Mouse (Mus musculus) ES-E14 (cell line): ENCODE measurements around the gene Gfod2. TPM values are rescaled to one million over a fixed set of nuclear protein-coding genes. Genes with fewer than 3 reads are reported as not detected.

Experiments
- DNase-seq: peaks from one replicate; pipeline ENCODE4 v3.0.0-alpha.2; 2013; ENCODE audit warnings: low read depth, low spot score
- H3K27ac ChIP-seq: 2 replicates; pipeline ENCODE4 v1.5.1; 2012; ENCODE audit warnings: low read depth, mild to moderate bottlenecking, low read length, moderate library complexity, mixed read lengths; ENCODE audit not compliant: poor library complexity, insufficient read depth, severe bottlenecking
- H3K36me3 ChIP-seq: 2 replicates; pipeline ENCODE4 v1.6.1; 2012; ENCODE audit warnings: mild to moderate bottlenecking, low read length, moderate library complexity, mixed read lengths; ENCODE audit not compliant: control insufficient read depth, poor library complexity, insufficient read depth, severe bottlenecking
- H3K4me1 ChIP-seq, 2 experiments: fragments of 150-350 bp in 1 of 2; sonication (generic) in 1 of 2; 2 replicates each; pipeline ENCODE4 v1.6.1; 2012; ENCODE audit warnings: low read length in 2 of 2, mild to moderate bottlenecking in 1 of 2, mixed read lengths in 1 of 2; ENCODE audit not compliant: control insufficient read depth in 2 of 2, insufficient read depth in 2 of 2, poor library complexity in 1 of 2
- H3K4me3 ChIP-seq, 2 experiments: fragments of 150-350 bp in 1 of 2; sonication (generic) in 1 of 2; 2 replicates each; pipeline ENCODE4 v1.5.1; 2012; ENCODE audit warnings: low read length in 2 of 2, low read depth in 1 of 2, mild to moderate bottlenecking in 1 of 2, mixed read lengths in 1 of 2; ENCODE audit not compliant: insufficient read depth in 1 of 2, poor library complexity in 1 of 2, severe bottlenecking in 1 of 2
- H3K9ac ChIP-seq: 2 replicates; pipeline ENCODE4 v1.6.1; 2012; ENCODE audit warnings: low read depth, mild to moderate bottlenecking, low read length, mixed read lengths; ENCODE audit not compliant: poor library complexity, insufficient read depth, severe bottlenecking
- H3K9me3 ChIP-seq: fragments of 150-350 bp; sonication (generic); 2 replicates; pipeline ENCODE4 v1.6.1; 2012; ENCODE audit warnings: low read depth, mild to moderate bottlenecking, low read length; ENCODE audit not compliant: control insufficient read depth, insufficient read depth
- CHD2 ChIP-seq: IDR thresholded peaks from 2 replicates; pipeline ENCODE4 v1.6.1; 2014; ENCODE audit warnings: mild to moderate bottlenecking, low read depth, low read length, inconsistent platforms
- HCFC1 ChIP-seq: IDR thresholded peaks from 2 replicates; pipeline ENCODE4 v1.6.1; 2012; ENCODE audit warnings: low read length, inconsistent platforms, borderline replicate concordance; ENCODE audit not compliant: insufficient read depth
- MAFK ChIP-seq: IDR thresholded peaks from 2 replicates; pipeline ENCODE4 v1.6.1; 2014; ENCODE audit warnings: mild to moderate bottlenecking, low read depth, low read length, inconsistent platforms; ENCODE audit not compliant: insufficient read depth
- ZC3H11A ChIP-seq: IDR thresholded peaks from 2 replicates; pipeline ENCODE4 v1.6.1; 2012; ENCODE audit warnings: low read depth, mild to moderate bottlenecking, inconsistent platforms, low read length, borderline replicate concordance
- ZNF384 ChIP-seq: IDR thresholded peaks from 2 replicates; pipeline ENCODE4 v1.6.1; 2012; ENCODE audit warnings: low read depth, low read length, inconsistent platforms
- in situ Hi-C, 2 experiments: fragments of 600-800 bp; cut with MboI; formaldehyde crosslinking; loops; one replicate each; pipeline ENCODE4 v1.15.1; 2025; ENCODE audit warnings: low sequenced_read_pairs in 2 of 2, inconsistent platforms in 1 of 2; ENCODE audit not compliant: unreplicated experiment in 2 of 2
- total RNA-seq: library from RNA; depleted of rRNA; stranded (reverse); fragments of 300-350 nt; gene quantifications from 2 replicates; pipeline ENCODE4 v1.2.3, GENCODE M21; 2012

Gfod2 gene
- total RNA-seq, 1 experiment = 11.0 TPM

DNA sequence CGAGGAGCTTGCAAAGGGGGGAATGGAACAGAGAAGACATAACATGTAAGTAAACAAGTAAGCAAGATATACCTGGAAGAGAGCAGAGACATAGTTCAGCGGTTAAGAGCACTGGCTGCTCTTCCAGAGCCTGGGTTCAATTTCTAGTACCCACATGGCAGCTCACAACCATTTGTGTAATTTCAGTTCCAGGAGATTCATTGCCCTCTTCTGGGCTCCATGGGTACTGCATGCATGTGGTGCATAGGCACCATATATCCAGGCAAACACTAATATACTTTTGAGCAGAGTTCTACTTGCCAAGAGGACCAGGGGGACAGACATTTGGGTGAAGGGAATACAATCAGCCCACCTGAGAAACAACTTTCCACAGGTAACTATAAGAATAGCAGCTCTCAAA, 29.8 kb upstream of the Gfod2 start:
- peak; percentile 54 for DNase-seq
- Histone ChIP-seq H3K36me3 (peaks cover 7% of the 10 kb centered on the region; the same call in 1 of the 2 replicates), H3K9me3 (no peaks in the 10 kb centered on the region)

DNA sequence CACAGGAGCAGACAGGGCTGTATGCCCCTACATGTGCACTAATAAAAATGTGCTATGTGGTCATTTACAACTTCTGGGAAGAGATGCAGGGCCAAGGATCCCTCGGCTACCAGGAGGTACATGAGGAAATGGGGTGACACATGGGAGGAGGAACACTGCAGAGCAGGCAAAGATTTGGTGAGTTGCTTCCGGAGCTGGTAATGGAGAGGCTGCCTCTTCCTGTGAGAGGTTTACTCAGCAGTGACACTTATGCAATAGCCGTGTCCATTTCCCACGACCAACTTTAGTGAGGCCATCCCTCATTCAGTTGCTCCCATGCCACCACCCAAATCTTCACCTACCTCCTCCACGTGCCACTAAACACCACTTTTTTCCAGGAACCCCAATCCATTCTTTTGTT, 21.8 kb upstream of the Gfod2 start:
- no peaks in the 10 kb centered on the region for H3K9me3 ChIP-seq
- H3K4me3 ChIP-seq = no peak overlapping the region
- TF ChIP-seq ZNF384 = no peak
- no peak for TF ChIP-seq HCFC1
- no peak for TF ChIP-seq ZC3H11A
- no peak for TF ChIP-seq CHD2
- TF ChIP-seq MAFK = no peak
- in situ Hi-C loops = loop anchor here in 1 of 2 experiments (10.0 kb wide), 1 partner anchor 65 kb away; no protein-coding TSS in a partner anchor
- H3K27ac ChIP-seq = no peak overlapping the region
- H3K9ac ChIP-seq = no peak overlapping the region
- no peaks in the 10 kb centered on the region for H3K4me1 ChIP-seq
- H3K36me3 ChIP-seq = peaks cover 14% of the 10 kb centered on the region; the same call in 1 of the 2 replicates
- DNase-seq = no peak

More for the DNA sequence above, 29.8 kb upstream of the Gfod2 start:
- Histone ChIP-seq H3K4me3 (no peak overlapping the region), H3K4me1 (no peaks in the 10 kb centered on the region), H3K27ac (no peak overlapping the region), H3K9ac (no peak overlapping the region)
- TF ChIP-seq ZC3H11A = 0 out of 2 replicates have a peak, but pooled peaks have one; percentile 13
- TF ChIP-seq ZNF384 = no peak
- TF ChIP-seq CHD2 = no peak
- no peak for TF ChIP-seq MAFK
- TF ChIP-seq HCFC1 = no peak
- in situ Hi-C loops = loop anchor here in 1 of 2 experiments (10.0 kb wide), 1 partner anchor 73 kb away; no protein-coding TSS in a partner anchor

DNA sequence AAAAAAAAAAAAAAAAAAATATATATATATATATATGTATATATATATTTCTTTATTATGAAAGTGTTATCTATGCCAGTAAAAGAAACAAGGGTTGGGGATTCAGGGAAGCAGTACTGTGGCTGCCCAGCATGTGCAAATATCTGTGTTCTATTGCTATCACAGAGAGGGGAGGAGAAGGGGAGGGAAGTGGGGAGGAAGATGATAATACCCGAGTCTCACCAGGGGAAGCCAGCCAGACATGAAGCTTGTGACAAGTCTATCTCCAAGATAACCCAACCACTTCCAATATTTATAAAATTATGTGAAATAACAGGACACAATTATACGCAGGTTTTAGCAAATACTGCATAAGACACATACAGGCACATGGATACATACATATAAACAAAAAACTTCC, 19.4 kb upstream of the Gfod2 start:
- H3K9me3 ChIP-seq = no peaks in the 10 kb centered on the region
- TF ChIP-seq ZNF384 = no peak
- TF ChIP-seq HCFC1 = no peak
- TF ChIP-seq MAFK = no peak
- no peak for TF ChIP-seq CHD2
- no peak for TF ChIP-seq ZC3H11A
- H3K4me1 ChIP-seq = no peaks in the 10 kb centered on the region
- in situ Hi-C loops = no loop called here
- no peak for DNase-seq
- no peak overlapping the region for H3K4me3 ChIP-seq
- H3K9ac ChIP-seq = no peak overlapping the region
- peaks cover 28% of the 10 kb centered on the region for H3K36me3 ChIP-seq
- H3K27ac ChIP-seq = no peak overlapping the region

DNA sequence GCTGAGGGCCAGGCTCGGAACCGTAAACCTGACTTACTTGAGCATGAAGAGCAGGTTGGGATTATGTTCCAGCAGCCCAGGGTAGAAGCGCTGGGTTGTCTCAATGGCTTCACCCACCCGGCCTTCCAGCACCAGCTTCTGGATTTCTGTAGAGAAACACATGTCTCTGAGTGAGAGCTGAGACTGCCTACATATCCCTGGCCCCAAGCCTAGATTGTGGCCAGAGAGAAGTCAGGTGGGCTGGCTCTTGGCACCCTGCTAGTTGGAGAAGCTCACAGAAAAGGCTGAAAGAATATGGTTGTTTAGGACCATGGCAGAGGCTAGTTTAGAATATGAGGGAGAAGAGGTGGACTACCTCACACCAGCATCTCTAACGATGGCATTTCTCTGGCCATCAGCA, 16.0 kb upstream of the Gfod2 start:
- TF ChIP-seq ZC3H11A = no peak
- TF ChIP-seq MAFK = no peak
- no peak for TF ChIP-seq ZNF384
- no peak for TF ChIP-seq CHD2
- TF ChIP-seq HCFC1 = no peak
- Histone ChIP-seq H3K36me3 (peaks cover 43% of the 10 kb centered on the region), H3K9me3 (no peaks in the 10 kb centered on the region), H3K27ac (no peak overlapping the region), H3K4me3 (no peak overlapping the region), H3K4me1 (no peaks in the 10 kb centered on the region), H3K9ac (no peak overlapping the region)
- in situ Hi-C loops = no loop called here
- DNase-seq = no peak

DNA sequence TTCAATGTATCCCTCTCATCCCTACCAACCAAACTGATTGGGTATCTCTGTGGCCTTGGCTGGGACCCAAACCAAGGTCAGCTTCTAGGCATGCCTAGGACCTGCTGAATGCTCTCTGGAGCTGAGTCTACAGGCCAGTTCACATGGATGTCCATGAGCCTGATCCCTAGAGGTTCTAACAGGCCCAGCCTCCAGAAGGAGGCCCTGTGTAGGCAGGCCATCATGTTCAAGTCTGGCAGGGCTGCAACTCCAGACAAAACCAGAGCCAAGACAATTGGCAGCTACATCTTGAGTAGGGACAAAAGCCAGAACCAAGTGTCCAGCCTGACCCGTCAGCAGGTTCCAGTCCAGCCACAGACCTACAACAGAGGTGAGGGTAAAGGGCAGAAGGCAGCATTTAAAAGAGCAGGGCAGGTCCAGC, 15.0 kb upstream of the Gfod2 start:
- Histone ChIP-seq H3K36me3 (peaks cover 43% of the 10 kb centered on the region), H3K9me3 (no peaks in the 10 kb centered on the region), H3K9ac (no peak overlapping the region), H3K27ac (no peak overlapping the region), H3K4me1 (no peaks in the 10 kb centered on the region), H3K4me3 (no peak overlapping the region)
- TF ChIP-seq ZC3H11A (no peak), CHD2 (no peak), ZNF384 (no peak), HCFC1 (no peak), MAFK (no peak)
- in situ Hi-C loops = no loop called here
- no peak for DNase-seq
